Mouse (Mus musculus) heart, postnatal 0 days (tissue): ENCODE measurements around the gene Pmp22.

Experiments
- CTCF ChIP-seq: IDR thresholded peaks from 2 replicates; pipeline ENCODE4 v1.5.1; 2016; ENCODE audit warnings: antibody characterized with exemption, control low read depth, low read depth
- EP300 ChIP-seq: IDR thresholded peaks from 2 replicates; pipeline ENCODE4 v1.6.1; 2016; ENCODE audit warnings: antibody characterized with exemption, low read depth

- TF ChIP-seq CTCF, result no peak
- no peak for TF ChIP-seq EP300
These were observed 1.3 kb upstream of the Pmp22 start for GRCm38 (mm10) chr11:63127513-63127912.
